Mouse (Mus musculus): ENCODE results near the gene Ipmk.

Gene Ipmk

DNA sequence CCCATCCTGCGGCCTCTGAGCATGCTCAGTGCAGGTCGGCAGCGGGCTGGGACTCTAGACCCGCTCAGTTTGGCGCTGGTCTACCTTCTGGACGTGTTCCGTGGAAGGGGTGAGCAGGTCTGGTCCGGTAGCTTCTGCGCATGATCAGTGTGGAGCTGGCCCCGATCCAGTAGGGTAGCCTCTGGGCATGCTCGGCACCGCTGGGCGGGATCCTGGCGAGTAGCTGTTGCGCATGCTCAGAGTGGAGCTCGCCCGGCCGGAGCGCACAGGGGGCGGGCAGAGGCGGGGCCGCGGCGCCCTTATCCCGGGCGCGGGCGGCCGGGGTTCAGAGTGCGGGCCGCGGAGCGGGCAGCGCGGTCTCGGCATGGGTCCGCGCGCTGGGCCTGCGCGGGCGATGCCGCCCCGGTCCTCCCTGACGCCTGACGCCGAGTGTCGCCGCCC is at the start of gene Ipmk:
TSS of gene Ipmk (plus strand) at position 255 of the 441 bp plus-strand sequence.
- peak; percentile 94 for DNase-seq

GRCm38 (mm10) chr10:71300161-71300560 is 47.4 kb upstream of the Ipmk start:
- DNase-seq, result peak; percentile 38

- DNase-seq, result peak; percentile 66
These were observed 45.1 kb upstream of the Ipmk start for GRCm38 (mm10) chr10:71302490-71302889.

DNA sequence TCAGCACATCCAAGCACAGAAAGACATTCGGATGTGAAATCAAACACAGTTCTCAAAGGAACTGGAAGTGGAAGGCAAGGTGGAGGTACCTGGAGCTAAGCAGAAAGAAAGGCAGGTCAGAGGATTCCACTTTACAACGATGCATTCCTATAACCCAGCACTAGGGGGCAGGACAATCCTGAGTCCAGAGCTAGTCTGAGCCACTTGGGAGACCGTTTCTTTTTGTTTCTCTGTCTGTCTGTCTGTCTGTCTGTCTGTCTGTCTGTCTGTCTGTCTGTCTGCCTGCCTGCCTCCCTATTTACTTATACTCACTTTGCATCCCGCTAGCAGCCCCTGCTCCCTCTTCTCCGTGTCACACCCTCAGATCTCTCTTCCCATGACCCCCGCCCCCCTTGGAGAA is 41.4 kb upstream of the Ipmk start:
- peak; percentile 72 for DNase-seq

DNA sequence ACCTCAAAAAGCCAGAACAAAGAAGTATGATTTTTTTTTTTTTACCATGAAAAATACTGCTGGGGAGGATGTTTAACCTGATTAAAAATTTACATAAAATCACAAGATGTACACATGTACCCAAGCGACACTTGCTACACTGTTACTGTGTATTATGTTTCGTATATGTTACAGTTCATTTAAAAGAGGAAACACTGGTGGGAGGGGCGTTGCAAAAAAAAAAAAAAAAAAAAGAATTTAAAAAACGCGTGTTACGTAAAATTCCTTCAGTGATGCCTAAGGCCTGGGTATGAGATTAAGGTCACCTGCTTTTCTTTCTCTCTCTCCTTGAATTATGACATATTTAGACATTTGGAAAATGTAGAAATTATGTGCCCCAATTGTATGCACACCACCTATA is 40.8 kb upstream of the Ipmk start:
- no peak for DNase-seq

- no peak for DNase-seq
These were observed 39.4 kb upstream of the Ipmk start for GRCm38 (mm10) chr10:71308199-71308598.

GRCm38 (mm10) chr10:71310288-71310687 is 37.3 kb upstream of the Ipmk start:
- no peak for DNase-seq

- DNase-seq, result no peak
These were observed 33.0 kb upstream of the Ipmk start for GRCm38 (mm10) chr10:71314596-71314995.

DNA sequence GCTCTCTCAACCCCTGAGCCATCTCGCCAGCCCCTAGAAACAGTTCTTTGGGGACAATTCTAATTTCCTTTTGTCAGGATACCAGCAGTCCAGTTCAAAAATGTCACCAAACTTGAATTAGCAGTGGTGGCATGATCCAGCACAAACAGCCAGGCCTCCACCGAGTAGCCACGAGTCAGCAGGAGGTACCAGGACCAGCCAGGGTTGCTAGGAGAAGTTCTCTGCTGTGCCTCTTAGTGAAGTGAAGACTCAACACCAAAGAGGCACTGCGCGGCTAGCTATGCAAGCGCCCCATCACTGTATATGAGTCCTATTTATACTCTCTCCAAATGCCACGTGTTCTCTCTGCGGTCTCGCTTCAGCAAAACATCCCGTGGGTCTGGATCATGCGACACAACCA is 31.5 kb upstream of the Ipmk start:
- no peak for DNase-seq

- DNase-seq, result no peak
These were observed 31.1 kb upstream of the Ipmk start for GRCm38 (mm10) chr10:71316497-71316896.

DNA sequence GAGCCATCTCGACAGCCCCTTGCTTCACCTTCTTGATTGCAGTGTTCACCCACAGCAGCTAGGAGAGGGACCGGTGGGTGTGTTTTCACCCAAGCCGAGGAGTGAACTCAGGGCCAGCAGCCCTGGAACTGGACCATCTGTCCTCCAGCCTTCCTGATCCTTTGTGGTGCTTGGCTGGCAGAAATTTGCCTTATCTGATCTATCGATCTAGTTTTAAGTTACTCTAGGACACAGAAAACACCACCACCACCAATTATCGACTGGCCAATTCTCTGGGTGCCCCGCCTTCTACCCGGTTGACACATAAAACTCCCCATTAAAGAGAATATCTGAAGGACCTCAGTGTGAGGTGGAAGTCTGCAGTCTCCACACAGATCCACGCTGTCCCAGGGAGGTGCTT is 23.9 kb upstream of the Ipmk start:
- no peak for DNase-seq

DNA sequence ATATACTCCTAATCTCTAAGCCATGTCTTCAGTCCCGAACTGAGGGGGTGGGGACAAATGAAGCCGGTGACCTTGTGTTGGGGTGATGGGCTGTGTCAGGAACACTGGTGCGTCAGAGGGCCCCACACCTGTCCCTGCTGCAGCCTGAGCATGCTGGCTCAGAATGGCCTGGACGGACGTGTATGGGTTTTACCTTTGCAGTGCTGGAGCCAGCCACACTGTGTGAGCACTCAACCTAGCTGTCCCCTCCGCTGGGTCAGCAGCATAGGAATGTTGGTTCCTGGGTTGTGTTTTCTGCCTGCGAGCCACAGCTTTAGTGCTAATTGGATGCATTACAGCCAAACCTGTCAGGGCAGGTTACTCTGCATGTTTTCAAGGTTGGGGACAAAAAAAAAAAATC is 21.4 kb upstream of the Ipmk start:
- no peak for DNase-seq

GRCm38 (mm10) chr10:71326789-71327188 is 20.8 kb upstream of the Ipmk start:
- DNase-seq, result peak; percentile 78

GRCm38 (mm10) chr10:71327386-71327785 is 20.2 kb upstream of the Ipmk start:
- DNase-seq, result no peak

DNA sequence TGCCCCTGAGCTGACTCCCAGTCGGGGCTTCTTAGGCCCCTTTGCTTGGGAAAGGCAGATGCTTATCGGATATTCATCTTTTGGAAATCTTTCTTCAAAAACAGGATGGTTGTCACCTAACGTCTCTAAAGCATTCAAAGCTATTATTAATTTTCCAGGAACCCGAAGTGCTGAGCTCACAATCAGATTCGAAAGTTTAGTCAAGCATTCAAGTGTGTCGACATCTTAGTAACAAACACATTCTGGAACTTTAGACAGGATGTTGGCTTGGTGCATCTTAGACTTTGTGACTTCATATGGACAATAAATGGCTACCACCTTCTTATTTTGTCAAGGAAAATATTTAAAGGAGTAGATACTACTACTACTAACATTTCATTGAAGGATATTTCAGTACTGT is 19.2 kb upstream of the Ipmk start:
- no peak for DNase-seq

DNA sequence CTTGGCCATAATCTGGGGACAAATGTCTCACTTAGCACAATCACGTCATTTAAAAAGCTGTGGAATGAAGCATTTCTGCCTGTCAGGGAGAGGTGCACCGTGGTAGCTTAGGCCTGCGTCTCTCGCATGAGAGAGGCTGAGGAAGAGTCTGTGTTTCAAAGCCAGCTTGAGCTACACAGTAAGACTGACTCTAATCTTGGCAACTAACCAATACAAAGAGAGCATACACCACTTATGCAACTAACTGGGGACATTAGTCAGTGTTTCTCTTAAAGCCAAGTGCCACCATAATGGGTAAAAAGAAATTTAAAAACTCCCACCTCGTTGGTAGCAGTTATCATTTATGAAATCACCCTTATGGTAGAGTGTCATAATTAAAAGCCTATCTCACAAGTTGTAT is 18.7 kb upstream of the Ipmk start:
- DNase-seq, result no peak

- no peak for DNase-seq
These were observed 18.3 kb upstream of the Ipmk start for GRCm38 (mm10) chr10:71329295-71329694.

DNA sequence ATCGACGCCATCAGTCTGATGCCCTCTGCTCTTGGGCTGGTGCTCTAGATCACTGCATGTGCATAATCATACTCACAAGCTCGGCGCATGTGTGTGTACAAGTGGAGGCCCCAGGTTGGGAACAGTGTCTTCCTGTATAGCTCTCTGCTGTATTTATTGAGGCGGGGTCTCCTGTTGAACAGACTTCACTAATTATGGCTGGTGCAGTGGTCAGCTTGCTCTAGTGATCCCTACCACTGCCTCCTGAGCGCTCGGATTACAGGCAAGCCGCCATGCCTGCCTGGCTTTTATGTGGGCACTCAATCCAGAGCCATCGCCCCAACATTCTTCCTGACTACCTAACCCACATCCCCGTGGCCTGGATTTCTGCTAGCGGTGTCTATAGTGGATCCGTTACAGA is 17.5 kb upstream of the Ipmk start:
- no peak for DNase-seq

- no peak for DNase-seq
These were observed 15.7 kb upstream of the Ipmk start for GRCm38 (mm10) chr10:71331908-71332307.

GRCm38 (mm10) chr10:71332376-71332775 is 15.2 kb upstream of the Ipmk start:
- DNase-seq, result peak; percentile 30

DNA sequence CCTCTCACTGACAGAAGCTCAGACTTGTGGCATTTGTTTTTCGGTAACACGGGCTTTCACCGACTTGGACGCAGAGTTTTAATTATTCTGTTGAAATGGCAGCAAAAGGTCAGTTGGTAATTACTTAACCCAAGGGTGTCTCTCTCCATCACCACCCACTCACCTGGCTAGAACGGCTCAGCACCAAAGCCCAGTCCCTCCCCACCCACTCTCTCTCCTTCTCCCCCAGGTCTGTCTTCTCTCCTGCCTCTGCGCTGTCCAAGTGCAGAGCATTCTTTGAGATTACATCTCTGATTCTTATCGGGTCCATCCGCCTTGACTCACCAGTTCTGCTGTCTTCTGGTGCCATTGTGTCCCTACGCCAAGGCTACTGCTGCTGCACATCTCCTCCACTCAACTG is 14.7 kb upstream of the Ipmk start:
- DNase-seq, result no peak

GRCm38 (mm10) chr10:71337733-71338132 is 9.8 kb upstream of the Ipmk start:
- DNase-seq, result no peak

GRCm38 (mm10) chr10:71338156-71338905 is 9.2 kb upstream of the Ipmk start:
- no peak for DNase-seq

GRCm38 (mm10) chr10:71339463-71339862 is 8.1 kb upstream of the Ipmk start:
- DNase-seq, result no peak

- DNase-seq, result no peak
These were observed 7.4 kb upstream of the Ipmk start for GRCm38 (mm10) chr10:71340195-71340594.

Measured in thymus, postnatal 4 days (tissue).